Mouse (Mus musculus) neural tube, embryonic 12.5 days (tissue): ENCODE measurements around the gene Furin. TPM values are rescaled to one million over a fixed set of nuclear protein-coding genes. Genes with fewer than 3 reads are reported as not detected.

Experiments used
- ATAC-seq: fragments of 200-750 bp; cut with Nextera tagmentation; 2 replicates; pipeline ENCODE4 v1.8.0; 2017; ENCODE audit warnings: low read depth, mild to moderate bottlenecking, moderate TSS enrichment, moderate library complexity; ENCODE audit not compliant: low FRiP score
- H3K27ac ChIP-seq: fragments of 300-500 bp; sonication (generic); 2 replicates; pipeline ENCODE4 v1.5.1; 2016
- H3K27me3 ChIP-seq: fragments of 300-500 bp; sonication (generic); replicated peaks from 2 replicates; pipeline ENCODE4 v1.6.1; 2016; ENCODE audit warnings: mild to moderate bottlenecking
- H3K36me3 ChIP-seq: fragments of 300-500 bp; sonication (generic); 2 replicates; pipeline ENCODE4 v1.6.1; 2016; ENCODE audit warnings: mild to moderate bottlenecking
- H3K4me1 ChIP-seq: fragments of 300-500 bp; sonication (generic); 2 replicates; pipeline ENCODE4 v1.6.1; 2016
- H3K4me2 ChIP-seq: fragments of 300-500 bp; sonication (generic); replicated peaks from 2 replicates; pipeline ENCODE4 v1.6.1; 2016; ENCODE audit warnings: mild to moderate bottlenecking
- H3K4me3 ChIP-seq: fragments of 300-500 bp; sonication (generic); 2 replicates; pipeline ENCODE4 v1.5.1; 2016
- H3K9ac ChIP-seq: fragments of 300-500 bp; sonication (generic); 2 replicates; pipeline ENCODE4 v1.6.1; 2016; ENCODE audit warnings: mild to moderate bottlenecking
- H3K9me3 ChIP-seq: fragments of 300-500 bp; sonication (generic); 2 replicates; pipeline ENCODE4 v1.6.1; 2016; ENCODE audit warnings: mild to moderate bottlenecking
- WGBS: fragments of 180-500 bp; shearing (Covaris S2); methylation state at CpG from one replicate; pipeline ENCODE4 v1.1.7; 2016; 5-methylcytosine and 5-hydroxymethylcytosine counted together
- polyA plus RNA-seq: library from polyadenylated mRNA; unstranded; fragments of >200 nt; fragmentation: Nextera tagmentation; extraction: Ambion mirVana; gene quantifications from 2 replicates; pipeline ENCODE4 v1.2.1, GENCODE M21; 2016

Gene Furin
- polyA plus RNA-seq, 1 experiment from 2014 or later, result 6.3 TPM

DNA sequence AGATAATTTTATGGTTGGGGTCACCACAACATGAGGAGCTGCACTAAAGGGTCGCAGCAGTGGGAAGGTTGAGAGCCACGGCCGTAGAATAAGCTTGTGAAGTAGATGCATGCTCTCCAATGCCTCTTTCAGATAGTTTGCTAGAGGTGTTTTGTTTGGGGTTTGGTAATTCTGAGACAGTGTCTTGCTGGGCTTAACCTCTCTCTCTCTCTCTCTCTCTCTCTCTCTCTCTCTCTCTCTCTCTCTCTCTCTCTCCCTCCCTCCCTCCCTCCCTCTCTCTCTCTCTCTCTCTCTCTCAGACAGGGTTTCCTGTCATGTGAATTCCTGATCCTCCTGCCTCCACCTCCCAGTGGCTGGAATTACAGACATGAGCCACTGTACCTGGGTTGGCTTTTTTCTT lies 30.5 kb downstream of the Furin start:
- Histone ChIP-seq H3K36me3 (no peaks in the 10 kb centered on the region), H3K4me2 (no peak overlapping the region), H3K27ac (no peak overlapping the region), H3K4me1 (peaks cover 6% of the 10 kb centered on the region), H3K9ac (no peak overlapping the region), H3K27me3 (no peaks in the 10 kb centered on the region), H3K4me3 (no peak overlapping the region), H3K9me3 (no peaks in the 10 kb centered on the region)
- 82% methylated on average over 3 of the region's 3 CpGs for WGBS
- no peak for ATAC-seq

DNA sequence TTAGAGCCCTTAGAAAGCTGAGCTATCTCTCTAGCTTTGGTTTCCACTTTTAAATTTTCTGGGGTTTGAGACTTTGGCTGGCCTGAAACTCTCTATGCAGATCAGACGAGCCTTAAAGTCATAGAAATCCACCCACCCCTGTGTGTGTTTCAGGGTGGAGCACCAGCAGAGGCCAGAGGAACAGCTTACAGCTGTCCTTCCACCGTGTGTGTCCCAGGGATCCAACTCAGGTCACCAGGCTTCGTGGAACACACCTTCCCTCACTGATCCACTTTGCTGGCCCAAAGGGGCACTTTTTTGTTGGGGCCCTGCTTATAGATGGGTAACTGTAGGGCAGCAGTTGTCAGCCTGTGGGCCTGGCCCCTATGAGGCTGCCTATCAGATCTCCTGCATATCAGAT lies 31.0 kb downstream of the Furin start:
- 59% methylated on average over 3 of the region's 3 CpGs for WGBS
- no peak overlapping the region for H3K4me2 ChIP-seq
- no peak overlapping the region for H3K9ac ChIP-seq
- no peak for ATAC-seq
- no peaks in the 10 kb centered on the region for H3K27me3 ChIP-seq
- no peak overlapping the region for H3K27ac ChIP-seq
- peaks cover 11% of the 10 kb centered on the region for H3K4me1 ChIP-seq
- H3K4me3 ChIP-seq, result no peak overlapping the region
- H3K36me3 ChIP-seq, result no peaks in the 10 kb centered on the region
- H3K9me3 ChIP-seq, result no peaks in the 10 kb centered on the region

DNA sequence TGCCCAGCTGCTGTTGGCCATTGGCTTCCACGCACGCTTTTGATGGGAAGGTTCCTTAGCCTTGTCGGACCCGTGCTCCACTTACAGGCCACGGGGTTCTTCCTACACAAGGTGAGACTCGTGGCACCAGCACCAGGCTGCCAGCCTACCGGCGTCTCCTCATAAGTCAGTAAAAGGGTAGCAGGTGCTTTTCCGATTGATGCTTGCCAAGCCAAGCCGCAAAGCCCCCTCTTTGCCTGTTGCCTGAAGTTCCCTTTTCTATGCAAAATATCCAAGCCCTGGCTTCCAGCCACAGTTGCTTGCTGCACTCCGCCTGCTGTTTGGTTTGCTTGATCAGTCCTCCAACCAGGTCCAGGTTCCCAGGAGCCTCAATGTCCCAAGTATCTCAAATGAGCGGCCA lies 31.4 kb downstream of the Furin start:
- H3K36me3 ChIP-seq, result no peaks in the 10 kb centered on the region
- WGBS, result 82% methylated on average over 12 of the region's 12 CpGs
- no peak overlapping the region for H3K4me3 ChIP-seq
- H3K27me3 ChIP-seq, result no peaks in the 10 kb centered on the region
- no peak overlapping the region for H3K4me2 ChIP-seq
- H3K9ac ChIP-seq, result no peak overlapping the region
- no peaks in the 10 kb centered on the region for H3K9me3 ChIP-seq
- H3K27ac ChIP-seq, result no peak overlapping the region
- peaks cover 14% of the 10 kb centered on the region for H3K4me1 ChIP-seq
- ATAC-seq, result no peak

DNA sequence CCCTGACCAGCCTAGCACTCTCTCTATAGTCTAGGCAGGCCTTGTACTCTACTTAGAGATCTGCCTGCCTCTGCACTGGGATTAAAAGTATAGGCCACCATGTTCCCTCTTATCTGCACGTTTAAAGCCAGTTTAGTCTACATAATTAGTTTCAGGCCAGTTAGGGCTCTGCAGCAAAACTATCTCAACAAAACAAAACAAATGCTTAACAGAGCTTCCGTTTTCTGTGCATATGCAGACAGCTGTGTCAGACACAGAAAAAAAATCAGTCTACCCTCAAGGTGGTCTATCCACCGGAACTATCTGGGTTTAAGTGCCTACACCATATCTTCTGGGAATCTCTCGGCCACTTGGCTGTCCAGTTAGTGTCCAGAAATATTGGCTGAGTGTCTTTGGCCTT lies 31.9 kb downstream of the Furin start:
- no peak overlapping the region for H3K27ac ChIP-seq
- peaks cover 14% of the 10 kb centered on the region for H3K4me1 ChIP-seq
- H3K27me3 ChIP-seq, result no peaks in the 10 kb centered on the region
- no peak overlapping the region for H3K9ac ChIP-seq
- H3K9me3 ChIP-seq, result no peaks in the 10 kb centered on the region
- 86% methylated on average over 4 of the region's 4 CpGs for WGBS
- no peak overlapping the region for H3K4me2 ChIP-seq
- no peak for ATAC-seq
- no peak overlapping the region for H3K4me3 ChIP-seq
- H3K36me3 ChIP-seq, result peaks cover 3% of the 10 kb centered on the region

DNA sequence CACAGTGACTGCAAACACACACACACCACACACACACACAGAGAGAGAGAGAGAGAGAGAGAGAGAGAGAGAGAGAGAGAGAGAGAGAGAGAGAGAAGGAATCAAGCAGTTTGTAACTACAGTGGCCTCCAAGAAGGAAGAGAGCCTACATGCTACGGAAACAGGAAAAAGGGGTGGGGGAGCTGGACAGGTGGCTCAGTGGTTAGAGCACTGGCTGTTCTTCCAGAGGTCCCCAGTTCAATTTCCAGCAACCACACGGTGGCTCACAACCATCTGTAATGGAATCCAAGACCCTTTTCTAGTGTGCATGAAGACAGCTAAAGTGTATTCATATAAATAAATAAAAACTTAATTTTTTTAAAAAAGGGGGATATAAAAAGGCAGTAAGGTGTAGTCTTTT lies 32.6 kb downstream of the Furin start:
- Histone ChIP-seq H3K36me3 (peaks cover 10% of the 10 kb centered on the region), H3K9ac (no peak overlapping the region), H3K4me1 (peaks cover 14% of the 10 kb centered on the region), H3K4me3 (no peak overlapping the region), H3K9me3 (no peaks in the 10 kb centered on the region), H3K27ac (no peak overlapping the region), H3K27me3 (no peaks in the 10 kb centered on the region), H3K4me2 (no peak overlapping the region)
- ATAC-seq, result no peak
- 57% methylated on average over 2 of the region's 2 CpGs for WGBS

DNA sequence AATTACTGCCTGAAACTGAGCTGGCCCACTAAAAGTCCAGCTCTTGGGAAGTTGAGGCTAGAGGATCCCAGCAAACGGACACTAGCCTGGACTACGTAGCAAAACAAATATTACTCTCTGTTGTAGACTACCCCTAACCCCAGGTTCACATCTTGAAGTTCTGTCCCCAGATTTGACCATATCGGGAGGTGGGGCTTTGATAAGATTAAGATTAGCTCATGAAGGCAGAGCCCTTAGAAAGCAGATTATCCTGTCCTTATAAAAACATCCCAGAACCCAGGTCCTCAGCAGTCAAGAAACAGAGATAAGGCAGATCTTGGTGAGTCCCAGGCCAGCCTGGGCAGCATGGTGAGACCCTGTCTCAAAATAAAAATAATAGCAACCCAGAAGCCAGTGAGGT lies 33.1 kb downstream of the Furin start:
- no peak overlapping the region for H3K4me2 ChIP-seq
- peaks cover 15% of the 10 kb centered on the region for H3K36me3 ChIP-seq
- no peaks in the 10 kb centered on the region for H3K9me3 ChIP-seq
- no peak overlapping the region for H3K9ac ChIP-seq
- no peaks in the 10 kb centered on the region for H3K27me3 ChIP-seq
- peaks cover 14% of the 10 kb centered on the region for H3K4me1 ChIP-seq
- no peak overlapping the region for H3K27ac ChIP-seq
- 88% methylated on average over 3 of the region's 3 CpGs for WGBS
- no peak overlapping the region for H3K4me3 ChIP-seq
- no peak for ATAC-seq

DNA sequence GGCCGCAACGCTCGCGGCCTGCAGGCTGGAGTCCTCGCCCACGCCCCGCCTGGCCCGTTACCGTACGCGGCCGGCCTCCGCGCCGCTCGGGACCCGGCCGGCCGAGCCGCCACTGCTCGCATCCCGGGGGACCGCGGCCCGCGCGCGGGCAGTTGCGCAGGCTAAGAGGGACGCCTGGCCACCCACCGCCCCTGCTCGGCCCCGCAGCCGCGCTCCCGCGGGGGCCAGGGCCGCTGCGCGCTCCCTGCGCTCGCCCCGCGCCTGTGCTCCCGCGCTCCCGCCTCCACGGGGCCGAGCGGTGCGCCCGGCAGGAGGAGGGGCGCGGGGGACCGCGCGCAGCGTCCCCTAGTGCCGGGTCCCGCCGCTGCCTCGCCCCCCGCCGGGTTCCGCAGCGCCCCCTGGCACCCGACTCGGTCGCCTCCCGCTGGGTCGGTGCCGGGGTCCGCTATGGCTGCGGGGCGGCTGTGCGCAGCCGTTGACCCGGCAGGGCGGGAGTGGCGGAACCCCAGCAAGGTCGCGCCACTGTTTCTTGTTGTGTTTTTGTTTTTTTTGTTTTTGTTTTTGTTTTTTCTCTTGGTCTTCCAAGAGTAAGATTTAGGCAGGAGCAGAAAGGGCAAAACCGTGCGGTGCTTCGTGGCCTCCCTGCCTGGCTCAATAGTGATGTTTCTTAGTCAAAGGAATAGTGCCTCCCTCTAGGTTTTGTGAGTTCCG lies 34.0 kb downstream of the Furin start, which contains the start of gene Man2a2:
Gene Man2a2 (minus strand): TSS at position 335 of the 711 bp plus-strand sequence.
- WGBS, result under 1% methylated on average over 80 of the region's 86 CpGs
- peak; percentile 83 for ATAC-seq
- Histone ChIP-seq H3K27ac (peak within 1 kb of the TSS; percentile 62), H3K27me3 (no peaks in the 10 kb centered on the region), H3K9me3 (no peaks in the 10 kb centered on the region), H3K4me1 (peaks cover 14% of the 10 kb centered on the region), H3K36me3 (peaks cover 24% of the 10 kb centered on the region), H3K4me3 (peak within 1 kb of the TSS; percentile 90), H3K4me2 (peak within 1 kb of the TSS; percentile 80), H3K9ac (peak within 1 kb of the TSS; percentile 88)

DNA sequence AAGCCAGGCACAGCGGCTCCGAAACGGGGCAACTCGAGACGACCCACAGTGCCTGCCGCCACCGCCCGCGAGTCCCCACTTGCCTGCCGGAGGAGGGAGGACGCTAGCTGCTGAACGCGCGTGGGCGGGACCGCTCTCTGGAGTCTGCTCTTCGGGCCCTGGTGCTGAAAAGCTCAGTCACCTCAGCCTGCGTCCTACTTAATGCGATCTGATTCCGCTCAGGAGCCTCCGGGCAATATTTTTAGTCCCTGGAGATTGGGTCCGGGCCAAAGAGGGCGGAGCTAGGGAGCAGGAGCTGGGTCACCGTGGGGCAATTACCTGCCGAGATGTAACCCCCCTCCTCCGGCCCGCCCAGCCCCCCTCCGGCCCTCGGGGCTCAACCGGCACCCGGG lies 34.6 kb downstream of the Furin start:
- Histone ChIP-seq H3K27me3 (no peaks in the 10 kb centered on the region), H3K36me3 (peaks cover 30% of the 10 kb centered on the region), H3K9me3 (no peaks in the 10 kb centered on the region), H3K9ac (peak overlapping the region; percentile 88), H3K27ac (peak overlapping the region; percentile 62), H3K4me3 (peak overlapping the region; percentile 90), H3K4me2 (peak overlapping the region; percentile 80), H3K4me1 (peaks cover 14% of the 10 kb centered on the region)
- WGBS, result under 1% methylated on average over 30 of the region's 31 CpGs
- peak; percentile 70 for ATAC-seq

DNA sequence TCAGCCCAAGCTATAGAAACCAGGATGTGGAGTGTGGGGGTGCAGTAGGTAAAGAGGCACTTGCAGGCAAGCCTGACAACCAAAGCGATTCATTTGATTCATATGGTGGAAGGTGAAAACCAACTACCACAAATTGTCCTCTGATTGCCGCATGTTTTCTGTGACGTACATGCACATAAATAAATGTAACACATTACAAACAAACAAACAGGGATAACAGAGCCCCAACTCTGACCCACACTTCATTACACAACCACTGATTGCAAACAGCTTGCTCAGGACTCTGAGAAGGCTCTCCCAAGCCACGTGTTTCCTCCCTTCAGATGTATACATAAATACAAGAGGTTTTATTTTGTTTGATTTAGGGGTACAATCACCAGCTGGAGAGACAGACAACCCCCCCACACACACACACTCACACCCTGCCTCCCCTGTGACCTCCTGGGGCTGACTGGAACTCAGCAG lies 35.2 kb downstream of the Furin start:
- H3K27me3 ChIP-seq, result no peaks in the 10 kb centered on the region
- peaks cover 14% of the 10 kb centered on the region for H3K4me1 ChIP-seq
- ATAC-seq, result no peak
- peak overlapping the region; percentile 88 for H3K9ac ChIP-seq
- H3K9me3 ChIP-seq, result no peaks in the 10 kb centered on the region
- H3K4me2 ChIP-seq, result peak overlapping the region; percentile 80
- H3K36me3 ChIP-seq, result peaks cover 31% of the 10 kb centered on the region
- H3K27ac ChIP-seq, result no peak overlapping the region
- 53% methylated on average over 4 of the region's 4 CpGs for WGBS
- H3K4me3 ChIP-seq, result peak overlapping the region; percentile 90

DNA sequence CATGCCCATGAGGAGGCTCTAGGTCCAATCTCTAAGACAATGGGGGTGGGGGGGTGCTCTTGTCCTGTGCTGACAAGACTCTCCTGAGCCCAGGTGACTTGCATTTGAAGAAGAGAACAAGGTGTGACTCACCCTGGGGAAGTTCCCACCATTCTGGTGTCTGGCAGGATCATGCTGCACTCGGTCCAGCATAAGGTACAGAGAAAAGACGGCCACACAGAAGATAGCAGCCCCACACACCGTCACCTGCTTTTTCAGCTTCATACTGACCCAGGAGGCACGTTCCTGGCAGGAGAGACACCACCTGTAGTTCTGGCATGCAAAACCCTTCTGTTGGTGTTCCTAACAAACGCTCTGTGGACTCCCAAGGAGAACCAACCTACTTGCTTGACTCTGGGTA lies 35.8 kb downstream of the Furin start:
- Histone ChIP-seq H3K4me2 (peak overlapping the region; percentile 80), H3K27ac (no peak overlapping the region), H3K27me3 (no peaks in the 10 kb centered on the region), H3K4me1 (peaks cover 14% of the 10 kb centered on the region), H3K36me3 (peaks cover 35% of the 10 kb centered on the region), H3K9ac (no peak overlapping the region), H3K9me3 (no peaks in the 10 kb centered on the region), H3K4me3 (0 out of 2 replicates have a peak overlapping the region, but pooled peaks have one; percentile 90)
- ATAC-seq, result no peak
- WGBS, result 72% methylated on average over 5 of the region's 5 CpGs

DNA sequence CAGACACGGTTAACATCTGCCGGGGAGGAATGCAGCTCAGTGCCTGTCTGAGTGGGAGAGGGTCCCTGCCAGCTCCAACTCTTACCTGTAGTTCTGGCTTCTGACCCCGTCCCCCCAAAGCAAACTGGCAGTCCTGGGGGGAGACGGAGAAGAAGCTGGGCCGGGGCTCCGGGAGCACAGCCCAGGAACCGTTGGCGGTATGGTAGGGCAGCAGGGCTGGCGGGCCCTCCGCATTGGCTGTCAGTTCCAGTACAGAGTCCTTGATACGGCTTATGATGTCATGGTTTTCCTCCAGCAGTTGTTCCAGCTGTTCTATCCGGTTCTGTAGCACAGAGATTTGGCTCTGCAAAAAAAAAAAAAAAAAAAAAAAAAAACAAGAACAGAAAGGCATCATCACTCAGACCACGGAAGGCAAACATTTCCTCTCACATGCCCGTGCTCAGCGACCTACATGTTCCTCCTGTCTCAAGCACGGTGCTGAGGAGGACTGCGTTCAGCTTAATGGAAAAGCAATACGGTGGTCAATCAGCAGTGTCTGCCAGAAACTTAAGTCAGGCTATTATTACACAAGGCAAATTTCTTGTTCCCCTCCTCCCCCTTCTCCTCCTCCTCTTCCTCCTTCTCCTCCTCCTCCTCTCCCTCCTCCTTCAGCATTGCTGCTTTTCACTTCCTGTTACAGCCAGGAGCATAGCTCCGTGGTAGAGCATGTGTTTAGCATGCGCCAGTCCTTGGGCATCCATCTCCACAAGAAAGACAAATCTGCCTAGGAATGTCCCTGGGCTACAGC lies 36.4 kb downstream of the Furin start:
- no peak overlapping the region for H3K9ac ChIP-seq
- H3K27ac ChIP-seq, result no peak overlapping the region
- H3K4me1 ChIP-seq, result peaks cover 14% of the 10 kb centered on the region
- no peaks in the 10 kb centered on the region for H3K9me3 ChIP-seq
- H3K27me3 ChIP-seq, result no peaks in the 10 kb centered on the region
- peak overlapping the region; percentile 80 for H3K4me2 ChIP-seq
- WGBS, result 88% methylated on average over 20 of the region's 20 CpGs
- H3K4me3 ChIP-seq, result no peak overlapping the region
- no peak for ATAC-seq
- H3K36me3 ChIP-seq, result peaks cover 42% of the 10 kb centered on the region

DNA sequence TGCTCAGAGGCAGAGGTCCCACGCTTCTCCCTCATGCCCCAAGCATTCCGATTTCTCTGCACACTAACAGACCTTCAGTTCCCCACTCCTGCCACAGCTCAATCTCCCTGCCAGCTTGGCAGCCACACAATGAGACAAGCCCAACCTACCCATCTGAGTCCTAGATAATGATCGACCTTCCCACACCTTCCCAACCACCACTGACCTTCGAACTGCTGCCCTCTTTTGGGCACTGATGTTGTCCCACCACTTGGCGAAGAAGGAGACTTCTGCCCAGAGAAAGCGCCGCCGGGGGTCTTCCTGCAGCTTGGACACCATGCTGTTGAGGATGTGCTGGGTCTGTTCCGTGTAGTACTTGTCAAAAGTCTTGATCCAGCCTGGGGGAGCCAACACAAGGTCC lies 37.2 kb downstream of the Furin start:
- H3K27ac ChIP-seq, result no peak overlapping the region
- H3K4me1 ChIP-seq, result peaks cover 14% of the 10 kb centered on the region
- no peak overlapping the region for H3K9ac ChIP-seq
- no peak overlapping the region for H3K4me2 ChIP-seq
- no peaks in the 10 kb centered on the region for H3K9me3 ChIP-seq
- H3K4me3 ChIP-seq, result no peak overlapping the region
- 89% methylated on average over 9 of the region's 9 CpGs for WGBS
- H3K36me3 ChIP-seq, result peaks cover 50% of the 10 kb centered on the region
- no peak for ATAC-seq
- no peaks in the 10 kb centered on the region for H3K27me3 ChIP-seq
